Mouse (Mus musculus): ENCODE measurements around the gene Tmem94.
A peak's percentile ranks its signal among the peaks of the same experiment; 100 is the strongest.
"Not testable (repeated sequence)": the region's sequence is repeated elsewhere in the genome, so short reads cannot be mapped to it uniquely, and the experiment has no call there.

The Tmem94 gene

DNA sequence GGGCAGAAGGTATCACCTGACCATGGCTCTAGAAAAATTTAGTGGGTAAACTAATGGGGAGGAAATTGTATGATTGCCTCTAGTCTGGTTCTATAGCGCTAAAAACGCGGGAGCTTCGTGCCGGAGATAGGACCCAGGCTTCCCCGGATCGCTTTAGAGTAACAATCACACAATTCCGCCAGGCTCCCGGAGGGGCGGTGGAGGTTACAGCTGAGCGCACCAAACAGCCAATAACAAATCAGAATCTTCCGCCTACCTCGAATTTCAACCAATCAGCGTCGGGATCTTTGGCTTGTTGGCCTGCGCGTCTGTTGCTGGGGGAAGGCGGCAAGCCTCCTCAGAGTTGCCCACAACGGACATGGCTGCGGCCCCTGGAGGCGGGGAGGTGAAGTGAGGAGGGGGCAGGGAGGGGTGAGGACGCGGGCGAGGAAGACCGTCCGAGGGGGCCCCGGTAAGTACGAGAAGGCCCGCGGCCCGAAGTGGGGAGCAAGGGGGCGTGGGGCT lies at the start of gene Tmem94:
Tmem94 (plus strand) TSS at position 331 of the 504 bp plus-strand sequence.
- DNase-seq (ENCODE audit: low spot score): peak; percentile 98

DNA sequence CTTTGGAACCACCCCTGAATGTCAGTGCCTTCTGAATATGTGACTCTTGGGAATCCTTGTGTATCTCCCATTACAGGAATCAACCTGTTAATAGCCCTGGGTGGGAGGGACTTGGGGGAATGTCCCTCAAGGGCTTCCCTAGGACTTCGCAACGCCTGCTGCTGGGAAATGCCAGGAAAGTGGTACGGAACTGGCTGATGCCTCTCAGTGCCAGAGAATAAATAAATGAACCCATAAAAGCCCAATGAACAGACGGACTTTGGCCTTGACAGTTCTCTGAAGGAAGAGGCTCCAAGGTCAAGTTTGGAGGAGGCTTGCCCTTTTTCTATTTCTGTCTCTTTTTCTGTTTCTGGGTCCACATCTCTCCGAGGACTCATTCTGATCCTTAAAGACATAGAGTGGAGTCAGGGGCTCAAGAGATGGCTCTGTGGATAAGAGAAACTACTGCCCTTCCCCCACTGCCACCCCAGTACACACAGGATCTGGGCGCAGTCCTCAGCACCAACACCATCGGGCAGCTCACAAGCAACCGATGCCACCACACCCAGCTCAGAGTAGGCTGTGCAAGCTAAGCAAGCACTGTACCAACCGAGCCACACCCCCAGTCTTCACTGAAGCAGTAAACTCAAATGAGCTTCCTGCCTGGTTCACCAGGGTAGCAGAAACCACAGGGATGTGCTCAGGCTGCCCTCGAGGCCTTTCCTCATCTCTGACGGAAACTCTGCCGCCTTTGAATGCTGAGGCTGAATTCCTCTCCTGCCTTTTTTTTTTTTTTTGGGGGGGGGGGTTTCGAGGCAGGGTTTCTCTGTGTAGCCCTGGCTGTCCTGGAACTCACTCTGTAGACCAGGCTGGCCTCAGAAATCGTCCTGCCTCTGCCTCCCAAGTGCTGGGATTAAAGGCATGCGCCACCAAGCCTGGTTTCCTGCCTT lies 48.6 kb upstream of the Tmem94 start:
- DNase-seq (ENCODE audit: low spot score): no peak

DNA sequence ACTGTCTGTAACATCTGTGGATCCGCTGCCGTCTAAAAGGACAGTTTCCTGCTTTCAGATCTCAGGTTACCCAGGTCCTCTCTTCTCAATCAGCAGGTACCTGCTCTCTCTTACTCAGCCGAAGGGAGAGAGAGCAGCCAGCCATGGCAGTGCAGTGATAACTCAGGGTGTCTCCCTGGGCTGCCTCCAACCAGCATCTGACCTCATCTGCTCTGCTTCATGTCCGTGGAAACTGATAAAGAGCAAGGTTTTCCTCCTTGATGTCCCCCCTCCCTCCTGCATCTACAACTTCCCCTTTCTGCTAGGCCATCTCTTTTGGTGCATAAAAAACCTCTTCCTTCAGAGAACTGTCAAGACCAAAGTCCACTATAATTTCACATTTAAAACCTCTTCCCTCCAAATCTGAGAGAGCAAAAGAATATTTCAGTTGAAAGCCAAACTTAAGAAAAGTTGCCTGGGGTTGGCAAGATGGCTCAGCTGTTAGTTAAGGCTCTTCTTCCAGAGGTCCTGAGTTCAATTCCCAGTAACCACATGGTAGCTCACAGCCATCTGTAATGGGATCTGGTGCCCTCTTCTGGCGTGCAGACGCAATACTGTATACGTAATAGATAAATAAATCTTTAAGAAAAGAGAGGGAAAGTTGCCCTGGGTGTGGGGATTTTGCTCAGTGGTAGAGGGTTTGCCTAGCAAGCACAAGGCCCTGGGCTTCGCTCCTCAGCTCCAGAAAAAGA lies 47.4 kb upstream of the Tmem94 start:
- no peak for DNase-seq (ENCODE audit: low spot score)

DNA sequence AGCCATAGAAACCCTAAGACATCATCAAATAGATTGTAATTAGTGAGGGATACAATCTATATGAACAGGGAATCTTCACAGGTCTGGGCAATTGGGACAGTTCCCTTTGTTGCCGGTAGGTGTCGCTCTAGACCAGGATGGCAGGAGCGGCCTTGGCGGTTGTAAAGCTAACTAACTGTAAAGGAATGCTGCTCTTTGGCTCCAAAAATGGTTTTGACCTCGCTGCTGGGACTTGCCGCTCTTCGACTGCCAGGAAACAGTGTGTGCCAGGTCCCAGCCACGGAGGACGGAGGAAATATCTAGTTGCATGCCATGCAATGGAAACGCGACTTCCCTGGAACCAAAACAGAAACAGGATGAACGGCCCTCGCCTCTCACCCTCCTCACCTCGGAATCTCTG lies 42.6 kb upstream of the Tmem94 start:
- peak; percentile 82 for DNase-seq (ENCODE audit: low spot score)

DNA sequence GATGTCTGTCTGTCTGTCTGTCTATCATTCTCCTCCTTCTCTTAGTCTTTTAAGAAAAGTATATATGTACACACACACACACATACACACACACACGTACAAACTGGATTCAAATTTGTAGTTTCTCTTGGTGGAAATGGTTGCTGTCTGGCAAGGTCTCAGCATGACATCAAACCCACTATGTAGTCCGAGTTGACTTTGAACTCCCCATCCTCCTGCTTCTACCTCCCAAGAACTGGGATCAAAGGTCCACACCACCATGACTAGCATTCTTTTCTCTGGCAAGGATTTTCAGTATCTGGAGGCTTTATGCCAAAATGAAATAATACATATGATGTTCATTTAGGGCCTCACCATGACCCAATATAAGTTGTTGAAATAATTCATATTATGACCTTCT lies 42.0 kb upstream of the Tmem94 start:
- no peak for DNase-seq (ENCODE audit: low spot score)

DNA sequence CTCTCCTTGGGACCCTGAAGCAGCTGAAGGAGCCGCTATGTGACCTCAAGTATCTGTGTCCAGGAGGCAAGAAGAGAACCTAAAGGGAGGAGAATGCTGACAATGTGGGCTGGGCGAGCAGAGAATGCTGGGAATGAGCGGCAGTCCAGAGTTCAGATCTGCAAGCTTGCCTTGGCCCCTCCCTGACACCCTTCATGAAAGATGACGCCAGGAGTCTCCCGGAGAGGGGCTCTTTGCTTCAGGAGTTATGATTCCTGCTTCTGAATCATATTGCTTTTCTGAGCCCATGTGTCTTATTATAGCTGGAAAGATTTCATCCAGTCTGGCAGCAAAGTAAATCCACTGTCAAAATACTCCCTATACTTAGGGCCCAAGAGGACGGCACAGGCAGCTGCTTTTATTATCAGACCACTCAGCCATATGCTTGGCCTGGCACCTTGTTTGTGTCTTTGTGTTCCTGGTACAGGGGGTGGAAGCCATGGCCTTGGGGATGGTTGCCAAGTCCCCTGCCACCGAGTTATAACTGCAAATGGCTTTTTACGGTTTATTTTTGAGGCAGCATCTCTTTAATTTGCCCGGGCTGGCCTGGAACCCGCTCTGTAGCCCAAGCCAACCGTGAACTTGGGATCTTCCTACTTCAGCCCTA lies 31.1 kb upstream of the Tmem94 start:
- no peak for DNase-seq (ENCODE audit: low spot score)

DNA sequence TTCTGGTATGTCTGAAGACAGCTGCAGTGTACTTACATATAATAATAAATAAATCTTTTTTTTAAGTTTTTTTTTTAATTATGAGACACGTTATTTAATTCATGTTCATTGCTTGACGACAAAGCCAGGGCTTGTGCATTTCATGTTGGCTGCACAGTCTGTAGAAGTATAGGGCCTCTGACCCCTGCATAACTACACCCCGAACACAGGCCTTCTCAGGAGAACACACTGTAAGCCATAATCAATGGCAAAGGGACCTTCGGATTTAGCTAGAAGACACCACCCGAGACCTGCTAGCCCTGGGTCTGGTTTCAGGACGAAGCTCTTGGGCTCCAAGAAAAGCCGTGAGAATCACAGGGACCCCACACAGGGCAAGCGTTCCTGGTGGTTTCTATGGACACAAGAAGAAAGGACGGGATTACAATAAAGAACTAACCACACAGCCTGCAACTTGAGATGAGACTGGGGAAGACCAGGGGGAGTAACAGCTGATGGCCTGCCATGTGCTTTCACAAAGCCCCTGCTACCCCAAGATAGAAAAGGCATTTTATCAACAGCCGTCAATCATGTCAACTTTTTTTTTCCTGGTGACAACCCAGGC lies 27.5 kb upstream of the Tmem94 start:
- no peak for DNase-seq (ENCODE audit: low spot score)

DNA sequence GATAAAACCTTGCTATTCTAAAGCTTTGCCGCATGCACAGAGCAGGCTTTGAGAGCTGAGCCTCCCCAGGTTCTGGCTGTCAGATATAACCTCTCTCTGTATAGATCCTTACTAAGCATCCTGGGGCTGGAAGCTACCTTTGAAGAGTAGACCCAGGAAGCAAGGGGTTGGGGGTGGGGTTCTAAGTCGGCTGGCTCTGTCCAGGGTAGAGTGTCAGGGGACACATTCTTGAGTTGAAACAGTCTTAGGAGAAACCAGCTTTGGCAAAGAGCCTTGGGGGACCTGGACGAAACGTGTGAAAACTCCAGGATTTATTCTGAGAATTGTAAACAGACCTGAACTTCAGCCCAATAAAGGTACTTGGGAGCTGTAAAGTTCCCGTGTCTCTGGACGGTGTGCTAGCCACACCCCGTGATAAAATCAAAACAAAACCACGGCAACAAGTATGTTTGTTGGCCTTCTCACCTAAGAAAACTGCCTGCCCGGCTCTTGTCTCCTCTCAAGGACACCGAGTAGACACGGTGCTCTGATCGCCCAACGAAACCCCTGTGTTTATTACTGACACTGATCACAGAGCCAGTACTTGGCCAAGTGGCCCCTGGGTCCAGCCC lies 26.9 kb upstream of the Tmem94 start:
- no peak for DNase-seq (ENCODE audit: low spot score)

DNA sequence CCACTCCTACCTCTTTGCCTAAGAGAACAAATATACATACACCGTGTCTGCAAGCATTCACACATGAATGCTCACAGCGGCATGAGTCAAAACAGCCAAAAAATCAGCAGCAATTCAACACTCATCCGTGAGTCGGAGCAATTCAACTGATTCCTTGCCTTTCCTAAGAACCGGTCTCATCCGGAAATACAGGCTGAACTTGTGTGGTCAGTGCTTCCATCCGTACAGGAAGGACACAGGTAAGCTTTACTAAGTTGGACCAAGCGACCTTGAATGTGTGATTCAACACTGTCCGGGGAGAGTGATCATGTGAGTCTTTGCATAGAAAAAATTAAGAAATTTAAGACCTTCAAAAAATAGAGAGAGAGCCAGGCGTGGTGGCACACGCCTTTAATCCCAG lies 24.2 kb upstream of the Tmem94 start:
- DNase-seq (ENCODE audit: low spot score): no peak

DNA sequence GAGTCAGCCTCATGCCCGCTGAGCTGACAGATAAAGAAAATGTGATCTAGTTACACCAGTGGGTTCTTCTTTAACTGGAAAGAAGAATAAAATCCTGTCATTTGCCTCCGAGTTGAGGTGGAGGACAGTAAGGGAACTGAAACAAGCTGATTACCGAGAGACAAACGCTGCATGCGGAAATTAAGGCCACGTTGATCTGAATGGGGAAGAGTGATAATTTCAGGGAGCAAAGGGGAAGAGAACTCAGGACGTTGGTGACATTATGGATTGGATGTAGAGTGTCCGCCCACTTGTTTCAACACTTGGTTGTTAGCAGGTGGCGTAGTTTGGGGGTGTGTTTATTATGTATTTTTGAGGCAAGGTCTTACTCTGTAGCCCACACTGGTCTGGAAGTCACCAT lies 22.3 kb upstream of the Tmem94 start:
- no peak for DNase-seq (ENCODE audit: low spot score)

DNA sequence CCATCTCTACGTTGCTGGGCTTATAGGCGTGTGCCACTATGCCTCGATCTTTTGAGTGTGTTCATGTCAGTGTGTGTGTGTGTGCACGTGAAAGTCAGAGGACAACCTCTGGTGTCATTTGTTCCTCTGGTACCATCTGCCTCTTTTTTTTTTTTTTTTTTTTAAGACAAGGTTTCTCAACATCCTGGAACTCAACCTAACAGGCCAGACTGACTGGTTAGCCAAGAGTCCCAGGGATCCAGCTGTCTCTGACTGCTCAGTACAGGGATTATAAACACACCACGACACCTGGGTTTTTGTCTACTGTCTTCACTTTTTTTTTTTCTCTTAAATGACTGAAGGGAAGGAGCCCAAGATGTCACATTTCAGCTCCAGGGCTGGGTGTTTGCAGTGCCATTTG lies 20.8 kb upstream of the Tmem94 start:
- DNase-seq (ENCODE audit: low spot score): no peak

DNA sequence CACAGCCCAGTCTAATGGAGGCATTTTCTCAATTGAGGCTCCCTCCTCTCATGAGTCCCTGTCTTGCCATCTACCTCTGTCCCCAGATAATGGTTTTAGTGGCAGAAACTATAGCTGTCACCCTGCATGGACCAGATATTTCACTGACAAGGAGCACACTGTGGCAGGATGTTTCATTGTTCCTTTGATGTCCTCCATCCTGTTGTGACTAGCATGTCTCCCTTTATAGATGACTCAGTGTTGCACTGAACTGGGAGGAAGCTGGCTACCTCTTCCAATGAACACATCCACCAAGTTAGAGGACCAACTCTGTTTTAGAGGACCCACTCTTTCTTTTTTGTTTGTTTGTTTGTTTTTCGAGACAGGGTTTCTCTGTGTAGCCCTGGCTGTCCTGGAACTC lies 19.1 kb upstream of the Tmem94 start:
- no peak for DNase-seq (ENCODE audit: low spot score)

DNA sequence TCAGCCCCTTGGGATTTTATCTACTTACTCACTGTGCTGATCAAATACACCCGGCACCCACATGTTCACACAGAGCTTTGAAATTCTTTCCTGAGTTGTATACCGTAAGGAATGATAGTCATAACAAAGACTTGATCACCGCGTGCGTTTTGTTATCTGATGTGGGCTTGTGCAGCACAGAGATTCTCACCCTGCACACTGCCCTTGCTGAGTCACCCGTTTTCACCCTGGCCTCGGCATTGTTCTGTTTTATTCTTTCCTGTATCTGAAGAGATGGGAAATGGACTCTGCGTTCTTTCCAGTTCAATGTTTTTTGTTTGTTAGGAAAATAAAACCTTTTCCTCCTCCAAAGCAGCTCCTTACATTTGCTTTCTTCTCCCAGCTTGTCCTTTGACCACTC lies 18.5 kb upstream of the Tmem94 start:
- DNase-seq (ENCODE audit: low spot score): no peak

DNA sequence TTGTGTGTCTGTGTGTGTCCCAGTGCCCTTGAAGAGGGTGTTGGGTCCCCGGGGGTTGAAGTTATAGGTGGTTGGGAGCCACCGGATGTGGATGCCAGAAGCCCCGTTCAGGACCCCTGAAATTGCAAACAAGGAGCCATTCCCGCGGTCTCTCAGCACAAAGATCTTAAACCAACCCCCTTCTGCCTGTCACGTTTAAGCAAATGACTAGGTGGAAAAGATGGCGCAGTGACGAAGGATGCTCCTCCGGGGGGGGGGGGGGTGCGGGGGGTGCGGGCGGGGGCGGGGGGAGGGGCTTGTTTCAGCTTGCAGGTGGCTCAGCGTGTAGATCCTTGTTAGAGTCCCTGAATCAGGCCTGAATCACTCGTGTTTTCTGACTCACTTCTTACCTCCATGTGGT lies 17.9 kb upstream of the Tmem94 start:
- DNase-seq (ENCODE audit: low spot score): no peak

DNA sequence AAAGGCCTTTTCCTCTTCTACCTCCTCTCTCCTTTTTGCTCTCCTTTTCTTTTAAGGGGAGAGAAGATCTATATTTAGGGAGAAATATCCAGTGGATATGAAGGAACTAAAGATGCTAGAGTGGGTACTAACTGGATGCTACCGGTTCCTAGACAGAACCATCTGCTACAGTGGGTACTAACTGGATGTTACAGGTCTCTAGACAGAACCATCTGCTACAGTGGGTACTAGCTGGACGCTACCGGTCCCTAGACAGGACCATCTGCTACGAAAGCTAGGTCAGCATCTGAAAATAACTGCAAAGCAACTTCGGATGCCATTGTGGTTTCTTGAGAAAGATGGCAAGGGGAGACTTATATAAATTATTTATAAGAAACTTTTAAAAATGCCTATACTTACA lies 15.4 kb upstream of the Tmem94 start:
- no peak for DNase-seq (ENCODE audit: low spot score)

DNA sequence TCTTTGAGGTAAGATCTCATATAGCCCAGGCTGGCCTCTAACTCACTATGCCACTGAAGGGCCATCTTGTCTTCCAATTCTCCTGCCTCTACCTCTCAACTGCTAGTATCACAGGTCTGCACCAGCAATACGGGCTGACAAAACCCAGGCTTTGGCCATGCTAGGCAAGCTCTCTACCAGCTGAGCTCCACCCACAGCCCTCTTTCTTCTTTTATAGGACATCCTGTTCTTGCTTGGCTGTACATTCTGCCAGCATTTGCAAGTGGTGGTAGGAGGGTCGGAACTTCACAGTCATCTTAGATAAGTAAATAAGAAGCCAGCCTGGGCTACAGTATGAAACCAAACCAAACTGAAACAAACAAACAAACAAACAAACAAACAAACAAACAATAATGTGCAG lies 13.5 kb upstream of the Tmem94 start:
- DNase-seq (ENCODE audit: low spot score): no peak

DNA sequence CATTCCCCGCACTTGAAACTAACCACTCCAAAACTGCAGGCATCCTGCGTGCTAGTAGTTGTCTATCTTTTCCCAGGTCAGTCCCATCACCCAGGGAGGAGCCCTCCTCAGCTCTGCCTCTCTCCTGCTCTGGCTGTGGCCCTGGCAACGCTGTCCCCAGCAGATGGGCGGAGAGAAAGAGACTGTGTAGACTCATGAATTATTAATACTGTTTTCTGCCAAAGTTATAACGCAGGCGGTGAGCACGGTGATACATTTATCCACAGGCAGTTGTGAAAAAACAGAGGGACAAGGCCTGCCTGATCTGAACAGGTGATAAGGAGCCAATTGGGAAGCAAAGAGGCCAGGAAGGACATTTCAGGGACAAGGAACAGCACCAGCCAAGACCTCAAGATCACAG lies 12.6 kb upstream of the Tmem94 start:
- no peak for DNase-seq (ENCODE audit: low spot score)

DNA sequence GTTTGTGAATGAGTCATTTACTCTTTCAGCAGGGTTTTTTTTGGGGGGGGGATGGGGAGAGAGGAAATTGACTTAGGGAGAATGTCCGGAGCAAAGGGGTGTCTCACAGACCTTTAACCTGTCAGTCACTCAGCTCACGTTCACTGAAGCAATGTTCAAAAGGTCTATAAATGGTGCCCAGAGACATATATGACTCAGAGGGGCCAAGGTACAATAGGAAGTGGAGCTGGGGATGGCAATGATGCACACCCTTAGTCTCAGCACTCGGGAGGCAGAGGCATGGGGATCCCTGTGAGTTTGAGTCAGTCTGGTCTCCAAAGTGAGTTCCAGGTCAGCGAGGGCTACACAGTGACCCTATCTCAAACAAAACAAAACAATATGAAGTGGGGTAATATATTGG lies 11.7 kb upstream of the Tmem94 start:
- DNase-seq (ENCODE audit: low spot score): no peak

DNA sequence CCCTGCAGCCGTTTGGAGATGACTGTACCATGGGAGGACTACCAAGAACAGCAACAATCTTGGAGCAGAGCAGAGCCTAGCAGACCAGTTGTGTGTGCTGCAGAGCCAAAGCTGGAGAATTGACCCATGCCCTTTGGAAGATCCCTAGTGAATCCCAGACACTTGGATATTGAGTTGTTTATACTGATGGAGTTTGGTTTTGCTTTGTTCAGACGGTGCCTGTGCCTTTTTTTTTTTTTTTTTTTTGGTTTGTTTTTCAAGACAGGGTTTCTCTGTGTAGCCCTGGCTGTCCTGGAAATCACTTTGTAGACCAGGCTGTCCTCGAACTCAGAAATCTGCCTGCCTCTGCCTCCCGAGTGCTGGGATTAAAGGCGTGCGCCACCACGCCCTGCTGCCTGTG lies 3.1 kb upstream of the Tmem94 start:
- DNase-seq (ENCODE audit: low spot score): not testable (repeated sequence)

DNA sequence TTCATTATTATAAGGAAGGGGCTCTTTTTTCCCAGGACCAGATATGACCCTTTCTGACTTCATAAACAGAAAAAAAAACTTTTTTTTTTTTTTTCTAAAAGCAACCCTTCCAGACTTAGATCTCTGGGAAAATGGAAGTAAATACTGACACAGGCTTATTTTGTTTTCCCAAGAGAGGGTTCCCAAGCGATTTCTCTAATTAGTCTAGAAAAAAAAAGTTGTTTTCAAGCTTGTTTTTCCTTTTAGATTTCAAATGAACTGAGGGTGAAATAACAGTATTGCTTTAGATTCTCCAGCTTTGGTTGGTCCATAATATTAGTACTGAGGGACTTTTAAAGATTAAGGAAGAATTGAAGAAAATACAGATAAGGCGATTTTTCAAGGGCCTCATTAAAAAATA lies 535 bp upstream of the Tmem94 start:
- no peak for DNase-seq (ENCODE audit: low spot score)

DNA sequence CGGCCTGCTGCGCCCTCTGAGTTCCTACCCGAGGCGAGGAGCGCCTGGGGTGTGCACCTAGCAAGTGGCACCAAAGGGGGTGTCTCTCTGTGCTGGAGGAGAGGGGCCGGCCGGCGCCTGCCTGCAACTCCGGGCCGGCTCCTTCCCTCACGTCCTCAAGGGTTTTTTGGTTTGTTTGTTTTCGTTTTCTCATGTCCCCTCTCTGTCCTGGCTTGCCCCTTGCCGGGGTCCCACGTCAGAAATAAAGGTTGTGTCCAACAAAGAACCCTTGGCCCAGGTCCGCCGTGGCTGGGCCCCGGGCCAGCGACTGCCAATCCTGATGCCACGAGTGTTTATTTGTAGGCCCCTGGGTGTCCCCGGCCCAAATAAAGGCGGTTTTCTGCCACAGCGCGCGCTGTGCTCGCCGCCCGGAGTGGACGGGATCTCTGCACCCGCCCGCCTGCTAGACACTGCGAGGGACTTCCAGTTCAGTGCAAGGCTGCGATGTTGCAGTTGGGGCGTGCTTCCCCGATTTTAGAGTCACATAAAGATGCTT lies 441 bp downstream of the Tmem94 start:
- DNase-seq (ENCODE audit: low spot score): no peak

Data from layer of hippocampus, adult 11-12 months (tissue).